Mouse (Mus musculus): Measurements from ENCODE around the gene Manbal. TPM values are rescaled to one million over a fixed set of nuclear protein-coding genes. Genes with fewer than 3 reads are reported as not detected.
"Not testable (repeated sequence)": the region's sequence is repeated elsewhere in the genome, so short reads cannot be mapped to it uniquely, and the experiment has no call there.

Gene Manbal
- total RNA-seq, 2 experiments from 2014 or later, result 35.8 to 35.9 TPM

DNA sequence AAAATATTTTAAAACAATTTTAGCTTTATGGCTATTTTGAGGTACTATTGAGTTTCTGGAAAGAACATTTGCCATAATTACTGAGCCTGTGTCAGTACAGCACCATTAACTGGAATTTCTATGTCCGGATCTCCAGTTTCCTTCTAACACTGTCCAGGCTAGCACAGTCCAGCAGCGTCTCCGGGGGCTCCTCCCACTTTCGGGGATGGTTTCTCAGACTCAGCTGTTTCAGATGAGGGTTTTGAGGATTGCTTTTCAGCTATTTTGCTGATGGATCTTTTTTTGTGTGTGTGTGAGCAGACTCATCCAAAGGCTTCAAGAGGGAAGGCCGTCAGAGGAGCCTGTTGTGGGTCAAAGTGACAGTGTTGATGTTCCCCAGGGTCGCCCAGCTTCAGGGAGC, 4.3 kb downstream of the Manbal start:
- DNase-seq, result no peak

DNA sequence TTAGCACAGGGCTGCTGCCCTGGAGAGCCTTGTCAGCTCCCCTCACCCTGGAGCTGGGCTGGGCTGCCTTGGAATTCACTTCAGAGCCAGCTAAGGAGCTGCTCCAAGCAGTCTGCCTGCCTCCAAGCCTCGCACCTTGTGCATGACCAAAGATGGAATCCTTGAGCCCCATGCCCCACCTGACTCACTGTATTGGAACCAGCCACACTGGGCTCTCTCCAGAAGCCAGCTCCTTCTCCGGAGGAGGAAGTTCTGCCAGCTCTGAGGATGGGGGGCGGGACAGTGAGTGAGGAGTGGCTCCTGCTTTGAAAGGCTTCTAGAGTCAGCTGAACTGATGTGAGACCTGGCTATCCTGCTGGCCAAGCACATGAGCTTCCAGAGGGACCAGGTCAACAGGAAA, 6.3 kb downstream of the Manbal start:
- no peak for DNase-seq

DNA sequence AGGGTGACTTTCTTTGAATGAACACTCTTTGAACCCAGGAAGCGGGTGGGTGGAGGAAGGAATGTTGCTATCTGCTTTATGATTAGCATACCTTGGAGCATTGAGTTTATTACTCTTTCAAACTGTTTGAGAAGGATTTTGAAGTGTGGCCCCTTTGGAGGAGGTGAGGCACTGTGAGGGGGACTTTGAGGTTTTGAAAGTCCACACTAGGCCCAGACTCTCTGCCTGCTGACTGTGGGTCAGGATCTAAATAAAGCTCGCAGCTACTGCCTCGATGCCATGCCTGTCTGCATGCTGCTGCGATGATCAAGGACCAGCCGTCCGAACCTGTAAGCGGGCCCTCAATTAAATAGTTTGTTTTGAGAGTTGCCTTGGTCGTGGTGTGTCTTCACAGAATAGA, 7.7 kb downstream of the Manbal start:
- no peak for DNase-seq

DNA sequence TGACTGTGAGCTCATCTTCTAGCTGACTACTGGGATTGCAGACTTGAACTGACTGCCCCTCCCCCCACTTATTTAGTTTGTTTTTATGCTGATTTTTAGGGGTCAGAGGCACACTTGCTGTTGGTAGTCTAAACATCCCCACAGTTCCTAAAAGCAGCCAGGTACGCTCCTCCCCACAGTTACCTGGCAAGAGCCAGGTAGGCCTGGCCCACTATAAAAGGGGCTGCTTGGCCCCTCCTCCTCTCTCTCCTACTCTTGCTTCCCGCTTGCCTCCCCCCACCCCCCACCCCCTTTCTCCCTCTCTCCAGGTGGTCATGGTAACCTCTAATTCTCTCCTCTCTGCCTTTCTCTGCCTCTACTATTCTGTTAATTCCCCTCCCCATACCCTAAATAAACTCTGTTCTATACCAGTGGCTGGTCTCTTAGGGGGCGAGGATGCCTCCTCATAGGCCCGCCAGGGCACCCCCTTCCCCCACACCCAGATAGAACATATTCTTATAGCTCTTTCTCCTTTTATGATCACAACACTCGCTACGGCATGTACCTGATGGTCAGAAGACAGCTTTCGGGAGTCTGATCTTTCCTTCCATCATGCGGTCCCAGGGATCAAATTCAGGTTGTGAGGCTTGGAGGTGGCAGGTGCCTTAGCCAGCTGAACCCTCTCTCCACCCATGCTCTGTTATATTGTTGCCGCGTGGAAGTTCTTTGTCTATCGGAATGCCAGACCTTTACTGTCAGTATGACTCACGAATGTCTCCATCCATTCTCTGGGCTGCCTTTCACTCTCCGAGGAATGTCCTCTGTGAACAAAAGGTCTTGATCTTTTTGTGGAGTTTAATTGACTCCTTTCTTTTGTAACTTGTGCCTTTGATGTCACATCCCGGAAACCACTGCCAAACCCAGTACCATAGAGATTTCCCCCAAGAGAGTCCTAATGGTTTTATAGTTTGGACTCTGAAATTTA, 8.7 kb downstream of the Manbal start:
- no peak for DNase-seq

DNA sequence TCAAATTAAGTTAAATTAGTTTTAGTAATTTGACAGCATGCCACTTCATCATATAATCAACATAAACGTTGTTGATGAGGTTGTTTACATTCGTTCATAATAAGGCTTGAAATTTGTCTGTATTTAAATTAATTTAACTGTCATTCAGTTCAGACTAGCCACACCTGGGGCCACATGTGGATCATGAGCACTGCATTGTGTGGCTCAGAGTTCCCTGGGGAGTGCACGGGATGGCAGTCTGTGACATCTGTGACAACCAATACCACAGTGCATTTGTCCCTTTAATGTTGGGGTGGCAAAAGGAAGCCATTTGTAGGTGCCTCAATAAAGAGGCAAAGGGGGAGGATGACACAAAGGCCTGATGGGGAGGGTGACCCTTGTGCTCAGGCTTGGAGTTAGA, 9.6 kb downstream of the Manbal start:
- no peak for DNase-seq

DNA sequence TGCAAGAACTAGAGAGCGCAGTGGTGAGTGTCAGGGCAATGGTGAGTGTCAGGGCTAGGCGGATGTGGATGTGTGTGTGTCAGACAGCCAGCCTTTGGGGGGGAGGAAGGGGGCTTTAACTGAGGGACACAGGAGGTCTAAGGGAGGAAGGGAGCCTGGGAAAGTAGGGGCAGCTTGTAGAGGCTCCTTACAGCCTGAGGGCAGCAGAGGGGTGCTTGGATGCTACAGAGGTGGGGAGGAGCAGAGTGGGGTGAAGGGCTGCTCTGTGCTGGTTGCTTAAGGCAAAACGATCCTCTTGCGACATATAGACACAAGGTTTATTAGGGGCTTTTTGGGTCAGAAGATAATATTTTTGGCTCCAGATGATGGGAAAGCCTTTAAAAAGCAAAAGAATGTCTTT, 17.4 kb downstream of the Manbal start:
- no peak for DNase-seq

DNA sequence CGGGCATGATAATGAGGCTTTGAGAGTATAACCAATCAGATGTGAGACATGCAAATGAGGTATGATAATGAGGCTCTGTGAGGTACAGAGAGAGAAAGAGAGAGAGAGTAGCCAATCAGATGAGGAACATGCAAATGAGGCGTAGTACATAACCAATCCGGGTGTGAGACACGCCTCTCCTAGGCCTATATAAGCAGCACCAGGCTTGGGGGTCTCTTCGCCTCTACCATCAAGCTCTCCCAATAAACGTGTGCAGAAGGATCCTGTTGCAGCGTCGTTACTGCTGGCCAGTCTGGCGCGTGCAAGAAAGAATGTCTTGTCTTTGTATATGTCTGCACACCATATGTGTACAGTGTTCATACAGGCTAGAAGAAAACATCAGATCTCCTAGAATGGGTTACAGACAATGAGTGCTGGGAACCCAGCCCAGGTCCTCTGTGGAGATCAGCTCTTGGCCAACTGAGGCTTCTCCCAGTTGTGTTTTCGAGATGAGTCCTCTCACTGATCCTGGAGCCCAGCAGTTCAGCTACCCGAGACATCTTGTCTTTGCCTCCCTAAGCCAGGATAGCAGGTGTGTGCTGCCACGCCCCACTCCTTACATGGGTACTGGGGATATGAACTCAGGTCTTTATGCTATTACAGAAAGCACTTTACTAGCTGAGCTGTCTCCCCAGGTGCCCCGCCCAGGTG, 21.7 kb downstream of the Manbal start:
- not testable (repeated sequence) for DNase-seq

DNA sequence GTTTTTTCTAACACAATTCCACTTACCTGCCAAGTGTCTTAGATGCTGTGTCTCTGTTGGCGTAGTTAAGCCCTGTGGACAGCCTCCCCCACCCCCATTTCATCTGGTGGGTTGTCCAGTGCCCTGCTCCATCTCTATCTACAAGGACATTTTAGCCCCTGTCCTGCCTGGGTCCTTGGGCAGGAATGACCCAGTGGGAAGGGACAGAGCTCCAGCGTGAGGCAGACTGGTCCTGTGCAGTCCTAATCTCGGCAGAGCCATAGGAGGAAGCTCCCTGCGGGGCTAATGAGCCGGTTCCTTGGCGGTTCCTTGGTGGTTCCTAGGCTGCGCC, 22.2 kb downstream of the Manbal start:
- no peak for DNase-seq

DNA sequence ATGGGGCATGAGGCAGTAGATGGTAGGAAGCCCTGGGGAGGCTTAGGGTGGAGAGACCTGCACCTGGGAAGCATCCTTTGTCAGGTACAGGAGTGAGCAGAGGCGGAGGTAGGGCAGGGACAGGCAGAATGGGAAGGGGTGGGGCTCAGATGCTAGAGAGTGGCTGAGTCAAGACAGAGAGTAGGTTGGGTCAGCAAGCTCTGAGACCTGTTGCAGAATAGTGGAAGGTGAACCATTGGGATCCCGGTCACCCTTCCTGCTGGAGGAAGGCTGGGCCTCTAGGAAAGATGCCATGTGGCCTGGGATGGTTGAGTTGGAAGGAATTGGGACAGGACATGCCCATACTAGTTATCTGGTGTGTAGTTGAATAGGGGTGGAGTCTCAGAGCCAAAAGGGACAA, 24.9 kb downstream of the Manbal start:
- DNase-seq, result no peak

DNA sequence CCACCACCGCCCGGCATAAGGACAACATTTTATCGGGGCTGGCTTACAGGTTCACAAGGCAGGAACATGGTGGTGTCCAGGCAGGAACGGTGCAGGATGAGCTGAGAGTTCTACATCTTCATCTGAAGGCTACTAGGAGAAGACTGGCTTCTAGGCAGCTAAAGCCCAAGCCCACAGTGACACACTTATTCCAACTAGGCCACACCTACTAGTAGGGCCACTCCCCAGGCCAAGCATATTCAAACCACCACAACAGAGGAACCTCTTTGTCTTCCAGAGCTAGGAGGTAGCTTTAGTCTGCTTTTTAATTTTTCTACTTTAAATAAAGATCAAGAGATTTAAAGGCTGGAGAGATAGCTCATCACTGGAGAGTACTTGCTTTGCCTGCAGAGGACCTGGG, 26.2 kb downstream of the Manbal start:
- no peak for DNase-seq

DNA sequence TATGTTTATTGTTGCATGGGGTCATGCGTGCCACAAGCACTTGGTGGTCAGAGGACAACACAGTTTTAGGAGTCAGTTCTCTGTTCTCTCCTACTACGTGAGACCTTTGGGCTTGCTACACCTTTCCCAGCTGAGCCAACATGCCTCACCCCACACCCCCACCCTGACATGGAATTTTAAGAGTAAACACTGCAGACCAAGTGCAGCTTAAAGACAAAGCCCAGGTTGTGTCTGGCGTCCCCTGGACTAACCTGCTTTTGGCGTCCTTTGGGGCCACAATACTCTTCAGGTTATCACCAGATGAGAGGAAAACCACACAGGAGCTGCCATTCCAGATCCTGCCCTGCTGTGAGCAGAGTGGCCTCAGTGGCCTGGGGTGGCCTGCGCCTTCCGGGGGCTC, 27.5 kb downstream of the Manbal start:
- DNase-seq, result no peak

DNA sequence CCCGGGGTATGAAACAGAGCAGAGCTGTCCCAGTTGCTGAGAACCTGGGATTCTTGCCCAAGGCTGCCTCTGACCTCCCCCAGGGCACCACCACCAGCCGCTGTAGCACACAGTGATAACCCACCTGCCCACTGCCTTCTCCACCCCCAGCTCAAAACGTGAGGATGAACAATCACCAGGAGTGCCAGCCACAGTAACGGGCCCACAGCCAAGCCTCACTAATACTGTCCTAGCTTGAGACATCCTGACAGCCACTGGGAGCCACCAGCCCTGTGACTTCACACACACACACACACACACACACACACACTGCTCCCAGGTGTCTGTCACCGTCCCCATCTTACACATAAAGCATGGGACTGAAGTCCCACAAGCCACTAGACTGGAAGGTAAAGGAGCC, 28.0 kb downstream of the Manbal start:
- no peak for DNase-seq

DNA sequence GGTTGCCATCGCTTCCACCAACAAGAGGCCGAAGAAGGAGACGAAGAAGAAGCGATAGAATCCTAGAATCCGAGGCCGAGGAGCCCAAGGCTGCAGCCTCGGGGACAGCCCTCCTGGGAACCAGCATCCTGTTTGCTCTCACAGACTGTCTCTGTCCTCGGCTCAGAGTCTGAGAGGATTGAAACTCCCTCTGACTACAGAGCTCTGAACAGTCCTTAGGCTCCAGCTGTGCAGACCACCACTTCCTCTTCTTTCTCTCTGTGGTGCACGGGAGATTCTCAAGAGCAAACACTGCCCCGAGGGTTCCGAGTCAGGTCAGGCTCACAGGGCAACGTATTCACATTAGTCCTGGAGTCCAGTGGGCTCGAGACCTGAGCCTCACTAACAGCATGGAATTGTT, 28.6 kb downstream of the Manbal start:
- DNase-seq, result no peak

DNA sequence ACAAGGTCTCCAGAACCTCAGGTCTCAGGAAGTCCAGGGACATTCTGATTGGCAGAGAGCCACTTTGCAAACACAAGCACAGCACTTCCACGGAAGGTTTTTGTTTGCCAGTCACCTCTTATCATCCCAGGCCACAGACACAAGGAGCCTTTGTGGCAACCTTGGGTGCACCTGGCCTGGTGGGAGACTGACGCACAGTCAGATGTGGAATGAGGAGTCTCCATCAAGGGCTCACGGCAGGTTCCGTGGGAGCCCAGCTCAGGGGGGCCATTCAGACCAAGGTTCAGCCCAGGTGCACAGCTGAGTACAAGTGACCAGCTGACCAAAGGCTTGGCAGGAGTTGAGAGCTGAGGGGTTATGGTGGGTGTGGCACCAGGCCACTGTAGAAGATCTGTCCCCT, 30.0 kb downstream of the Manbal start:
- no peak for DNase-seq

DNA sequence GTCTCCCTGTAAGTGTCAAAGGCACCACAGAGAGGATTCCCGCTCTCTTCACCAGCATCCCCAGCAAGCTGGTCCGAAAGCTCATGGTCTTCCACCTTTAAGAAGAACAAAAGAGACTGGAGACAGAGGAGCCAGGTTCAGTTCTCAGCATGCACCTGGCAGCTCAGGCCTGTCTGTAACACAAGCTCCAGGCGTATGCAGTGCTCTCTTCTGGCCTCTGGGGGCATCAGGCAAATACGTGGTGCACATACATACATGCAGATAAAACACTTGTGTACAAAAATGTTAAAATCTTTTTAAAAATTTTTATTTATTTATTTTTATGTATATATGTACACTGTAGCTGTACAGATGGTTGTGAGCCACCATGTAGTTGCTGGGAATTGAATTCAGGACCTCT, 31.1 kb downstream of the Manbal start:
- DNase-seq, result no peak

DNA sequence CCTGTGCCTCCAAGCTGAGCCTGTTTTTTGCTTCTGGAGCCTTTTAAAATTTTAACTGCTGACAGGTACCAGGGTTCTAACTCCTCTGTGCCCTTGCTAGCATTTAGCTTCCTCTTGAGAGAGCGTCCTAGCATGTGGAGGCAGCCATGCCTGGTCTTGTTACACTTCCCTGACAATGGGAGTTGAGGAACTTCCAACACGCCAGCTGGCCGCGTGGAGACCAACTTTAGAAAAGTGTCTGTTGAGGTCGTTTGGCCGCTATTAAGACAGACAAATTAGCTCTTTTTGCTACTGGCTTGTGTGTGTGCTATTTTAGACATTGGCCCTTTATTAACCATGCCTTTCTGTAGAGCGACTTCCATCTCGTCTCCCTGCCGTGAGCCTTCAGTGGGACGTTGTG, 32.4 kb downstream of the Manbal start:
- no peak for DNase-seq

DNA sequence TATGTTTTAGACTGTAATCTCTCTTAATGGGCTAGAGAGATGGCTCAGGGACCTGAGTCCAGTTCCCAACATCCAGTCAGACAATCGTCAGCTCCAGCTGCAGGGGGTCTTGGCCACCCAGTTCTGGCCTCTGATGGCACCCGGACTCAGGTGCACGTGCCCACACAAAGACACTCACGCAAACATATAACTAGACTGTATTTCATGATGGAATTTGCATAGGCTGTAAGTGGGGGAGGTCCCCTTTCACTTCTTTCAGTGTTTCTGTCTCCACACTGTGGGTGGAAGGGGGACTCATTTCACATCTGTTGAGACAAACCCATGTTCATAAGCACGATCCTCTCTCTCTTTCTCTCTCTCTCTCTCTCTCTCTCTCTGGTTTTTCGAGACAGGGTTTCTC, 33.1 kb downstream of the Manbal start:
- no peak for DNase-seq

DNA sequence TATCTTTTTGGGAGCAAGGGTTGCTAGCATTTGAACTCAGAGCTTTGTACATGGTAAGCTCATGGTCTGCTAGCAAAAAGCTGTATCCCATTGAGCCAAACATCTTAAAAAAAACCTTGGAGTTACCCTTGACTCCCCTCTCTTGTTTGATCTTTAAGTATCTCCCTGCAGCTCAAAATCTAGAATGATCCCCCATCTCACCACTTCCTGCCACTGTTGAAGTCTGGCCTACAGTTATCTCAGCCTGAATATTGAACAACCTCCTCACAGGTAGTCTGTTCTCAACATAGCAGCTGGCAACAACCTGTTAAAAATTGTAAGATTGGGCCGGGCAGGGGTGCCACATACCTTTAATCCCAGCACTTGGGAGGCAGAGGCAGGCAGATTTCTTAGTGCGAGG, 33.9 kb downstream of the Manbal start:
- DNase-seq, result no peak

DNA sequence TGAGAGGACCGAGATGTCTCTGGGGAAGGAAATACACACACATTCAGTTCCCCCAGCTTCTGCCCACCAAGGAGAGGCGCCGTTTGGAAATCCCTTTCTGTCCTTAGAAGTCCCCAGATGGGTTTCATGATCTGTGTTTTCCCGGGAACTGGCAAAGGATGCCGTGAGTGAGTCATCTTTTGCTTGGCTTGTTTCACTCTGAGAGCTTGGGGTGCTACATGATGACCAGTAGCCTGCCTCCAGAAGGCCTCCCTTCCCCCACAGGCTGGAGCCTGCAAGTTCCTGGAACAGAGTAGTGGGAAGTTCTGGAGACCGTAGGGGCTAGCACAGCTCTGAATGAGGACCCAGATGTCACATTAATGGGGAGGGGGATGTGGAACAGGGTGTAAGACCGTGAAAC, 40.2 kb downstream of the Manbal start:
- peak; percentile 66 for DNase-seq

DNA sequence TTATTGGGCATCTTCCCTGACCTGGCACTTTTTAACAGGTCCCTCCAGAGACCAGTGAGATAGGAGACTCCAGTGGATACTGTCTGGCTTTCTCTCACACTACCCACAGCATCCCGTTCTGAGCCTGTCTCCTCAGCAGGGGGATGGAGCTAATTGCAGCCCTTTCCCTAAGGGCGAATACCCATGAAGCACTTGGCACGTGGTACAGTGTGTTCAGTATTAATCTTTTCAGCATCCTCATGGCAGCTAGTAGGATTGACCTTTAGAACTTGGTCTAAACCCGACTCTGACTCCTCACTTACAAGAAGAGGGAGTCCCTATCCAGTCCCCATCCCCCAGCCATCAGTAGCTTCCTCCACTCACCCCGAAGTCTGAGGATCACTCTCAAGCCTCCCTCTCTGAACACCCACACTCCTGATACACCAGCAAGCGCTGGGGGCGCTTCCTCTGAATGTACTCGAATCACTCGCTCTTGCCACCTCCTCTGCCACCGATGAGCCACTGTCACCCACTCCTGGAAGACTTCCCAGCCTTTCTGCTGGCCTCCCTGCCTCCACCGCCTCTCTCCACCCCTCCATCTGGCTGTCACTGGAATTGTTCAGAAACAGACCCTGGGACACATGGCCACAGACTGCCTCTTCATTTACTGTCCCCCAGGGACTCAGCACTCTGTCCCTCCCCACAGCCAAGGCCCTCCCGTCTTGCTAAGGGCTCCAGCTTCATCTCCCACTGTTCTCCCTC, 42.6 kb downstream of the Manbal start:
- no peak for DNase-seq

DNA sequence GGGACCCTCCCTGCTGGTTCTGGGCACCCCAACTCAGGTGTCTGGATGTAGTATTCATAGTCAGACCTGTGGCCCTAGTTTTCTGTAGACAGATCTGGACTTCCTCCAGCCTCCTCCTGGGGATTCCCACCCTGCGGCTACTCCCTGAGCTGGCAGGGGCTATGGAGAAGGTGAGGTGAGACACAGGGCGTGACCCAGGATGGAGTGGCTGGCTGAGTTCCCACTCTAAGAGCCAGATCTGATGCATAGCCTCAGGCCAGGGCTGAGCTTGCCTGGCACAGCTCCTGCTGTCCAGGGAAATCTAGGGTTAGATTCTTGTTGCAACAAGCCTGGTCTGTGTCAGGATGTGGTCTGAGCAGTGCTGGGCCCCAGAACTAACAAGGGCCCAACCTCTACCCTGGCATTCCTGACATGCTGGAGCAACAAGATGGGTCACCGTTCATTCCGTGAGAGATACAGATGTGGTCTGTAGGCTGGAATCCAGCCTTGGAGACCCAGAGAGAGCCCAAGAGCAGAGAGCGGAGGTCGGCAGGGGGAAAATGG, 43.8 kb downstream of the Manbal start:
- peak; percentile 23 for DNase-seq

DNA sequence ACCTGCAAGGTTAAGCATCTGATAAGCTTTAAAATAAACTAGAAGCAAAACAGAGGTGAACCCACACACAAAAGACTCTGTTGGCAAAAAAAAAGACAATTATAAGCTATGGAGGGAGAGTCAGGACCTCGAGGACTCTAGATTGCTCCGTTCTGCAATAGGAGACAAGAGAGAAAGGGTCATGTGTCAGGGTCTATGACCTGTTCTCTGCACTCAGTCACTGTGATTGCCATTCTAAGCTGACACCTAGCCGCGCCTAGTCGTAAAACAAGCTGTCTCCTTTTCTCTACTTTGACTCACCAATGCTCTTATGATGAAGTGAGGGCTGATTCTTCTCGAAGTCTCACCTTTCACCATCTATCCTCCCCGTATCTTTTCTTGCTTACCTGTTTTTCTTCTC, 45.1 kb downstream of the Manbal start:
- DNase-seq, result no peak

DNA sequence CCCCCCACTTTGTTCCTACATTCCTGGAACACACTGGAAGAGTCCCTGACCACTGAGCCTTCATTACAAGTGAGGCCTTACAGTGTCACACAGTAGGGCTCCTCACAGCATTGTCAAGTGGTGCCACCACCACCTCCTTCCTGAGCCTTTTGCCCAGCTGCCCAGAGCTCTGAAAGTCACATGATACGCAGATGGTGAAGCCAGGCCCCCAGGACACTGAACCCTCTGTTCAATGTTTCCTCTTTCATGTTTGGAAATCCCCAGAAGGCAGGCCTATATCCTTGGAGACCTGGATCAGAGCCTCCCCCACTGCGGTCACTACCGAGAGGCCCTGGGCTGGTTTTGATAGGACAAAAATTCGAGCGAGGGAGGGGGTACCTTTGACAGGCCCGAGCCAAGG, 49.8 kb downstream of the Manbal start:
- no peak for DNase-seq
